In the genomic region with DNA sequence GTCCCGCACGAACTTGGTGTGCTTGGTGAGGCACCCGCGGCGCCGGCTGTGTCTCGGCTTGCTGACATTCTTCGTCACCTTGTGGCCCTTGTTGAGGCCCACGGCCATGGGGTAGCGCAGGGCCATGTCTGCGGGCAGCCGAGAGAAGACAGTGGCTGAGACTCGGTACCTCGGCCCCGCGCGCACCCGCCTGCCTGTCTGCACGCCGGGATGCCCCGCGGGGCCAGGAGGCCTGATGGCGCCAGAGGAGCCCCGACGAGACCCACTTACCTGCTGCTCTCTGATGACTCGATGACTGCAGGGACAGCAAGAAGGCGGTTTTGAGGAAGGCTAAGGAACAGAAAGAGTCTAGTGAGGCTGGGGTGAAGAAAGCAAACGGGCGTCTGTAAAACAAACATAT, we compare ENCODE assay signal across 8 mouse cellular contexts. TPM values are rescaled to one million over a fixed set of nuclear protein-coding genes. Genes with fewer than 3 reads are reported as not detected.
DNase-seq lines count a peak whose midpoint lies in the region; ATAC-seq and TF ChIP-seq lines count a peak whose summit lies in the region.
"Not testable (repeated sequence)": the region's sequence is repeated elsewhere in the genome, so short reads cannot be mapped to it uniquely, and the experiment has no call there.
"Had no signal": no experiment of that assay in that cellular context is flagged by ENCODE, and none has a peak within 500 bp of the region (broad histone marks: within the 10 kb centered on the region; RNA-seq: fewer than 3 reads in every experiment).

No protein-coding gene starts in this region.

- peak; percentile 63 for DNase-seq in ZHBTc4 (ENCODE audit: low read depth, low spot score)
- DNase-seq in forebrain, embryonic 10.5 days (ENCODE audit: extremely low spot score, low spot score); limb, embryonic 14.5 days (ENCODE audit: low spot score): not testable (repeated sequence)
- DNase-seq in midbrain, embryonic 11.5 days (ENCODE audit: low spot score, missing footprints), result peak; percentile 72

- 0 out of 2 replicates have a peak overlapping the region, but pooled peaks have one; percentile 18 for H3K4me3 ChIP-seq in forebrain, embryonic 10.5 days
- peak overlapping the region; percentile 24 to 31 for H3K4me3 ChIP-seq in heart, embryonic 14.5 days (ENCODE audit: control insufficient read depth in 1 of 2, insufficient read depth in 1 of 2, low read depth in 1 of 2, low read length in 2 of 2)
- not testable (repeated sequence) for H3K4me3 ChIP-seq in hindbrain, embryonic 13.5 days; kidney, embryonic 14.5 days (ENCODE audit: low read length); limb, embryonic 14.5 days (replicated peaks; ENCODE audit: low read length); midbrain, embryonic 11.5 days (ENCODE audit: low read depth, low read length)

- WGBS in forebrain, embryonic 10.5 days, result 33% methylated on average over 24 of the region's 29 CpGs
- WGBS in heart, embryonic 14.5 days, result 10% methylated on average over 20 of the region's 29 CpGs
- WGBS in hindbrain, embryonic 13.5 days, result 42% methylated on average over 27 of the region's 29 CpGs
- WGBS in kidney, embryonic 14.5 days, result 31% methylated on average over 20 of the region's 29 CpGs
- 22% methylated on average over 21 of the region's 29 CpGs for WGBS in limb, embryonic 14.5 days
- 36% methylated on average over 20 of the region's 29 CpGs for WGBS in midbrain, embryonic 11.5 days

- H3K9me3 ChIP-seq in forebrain, embryonic 10.5 days; heart, embryonic 14.5 days (ENCODE audit: control insufficient read depth, low read length); hindbrain, embryonic 13.5 days; kidney, embryonic 14.5 days (ENCODE audit: control insufficient read depth, low read length); limb, embryonic 14.5 days (ENCODE audit: control insufficient read depth, low read length); midbrain, embryonic 11.5 days (ENCODE audit: control insufficient read depth, low read length): not testable (repeated sequence)

- TF ChIP-seq POLR2A in limb, embryonic 14.5 days (IDR thresholded peaks at IDR 0.05; ENCODE audit: borderline replicate concordance, extremely low read depth, insufficient read depth, insufficient read length), result not testable (repeated sequence)

- ATAC-seq in heart, embryonic 14.5 days (ENCODE audit: insufficient number of reproducible peaks, insufficient read depth, low FRiP score, low read depth); hindbrain, embryonic 13.5 days (ENCODE audit: low FRiP score); kidney, embryonic 14.5 days (ENCODE audit: low FRiP score, low TSS enrichment); limb, embryonic 14.5 days (ENCODE audit: low FRiP score, low read depth); midbrain, embryonic 11.5 days (ENCODE audit: low FRiP score): not testable (repeated sequence)

- H3K4me1 ChIP-seq in forebrain, embryonic 10.5 days, result peaks cover 11% of the 10 kb centered on the region
- H3K4me1 ChIP-seq in heart, embryonic 14.5 days (ENCODE audit: control insufficient read depth in 2 of 2, insufficient read depth in 2 of 2, low read length in 2 of 2); hindbrain, embryonic 13.5 days (replicated peaks); kidney, embryonic 14.5 days (ENCODE audit: control insufficient read depth, insufficient read depth, low read length); limb, embryonic 14.5 days (ENCODE audit: control insufficient read depth, insufficient read depth, low read length); midbrain, embryonic 11.5 days (ENCODE audit: control insufficient read depth, insufficient read depth, low read length): not testable (repeated sequence)

- H3K27me3 ChIP-seq in forebrain, embryonic 10.5 days (ENCODE audit: poor library complexity, severe bottlenecking), result peaks cover 21% of the 10 kb centered on the region
- peaks cover 10% of the 10 kb centered on the region for H3K27me3 ChIP-seq in heart, embryonic 14.5 days (ENCODE audit: control insufficient read depth, insufficient read depth, low read length)
- not testable (repeated sequence) for H3K27me3 ChIP-seq in hindbrain, embryonic 13.5 days; kidney, embryonic 14.5 days (ENCODE audit: control insufficient read depth, insufficient read depth, low read length); limb, embryonic 14.5 days (ENCODE audit: control insufficient read depth, insufficient read depth, low read length); midbrain, embryonic 11.5 days (ENCODE audit: control insufficient read depth, insufficient read depth, low read length)

- not testable (repeated sequence) for H3K27ac ChIP-seq in forebrain, embryonic 10.5 days; heart, embryonic 14.5 days (replicated peaks in 1 of 2; ENCODE audit: control insufficient read depth in 1 of 2, insufficient read depth in 1 of 2, low read depth in 2 of 2, low read length in 2 of 2); hindbrain, embryonic 13.5 days; kidney, embryonic 14.5 days (ENCODE audit: low read depth, low read length); limb, embryonic 14.5 days (replicated peaks; ENCODE audit: low read depth, low read length); midbrain, embryonic 11.5 days (ENCODE audit: low read depth, low read length)

- H3K9ac ChIP-seq in heart, embryonic 14.5 days (ENCODE audit: low read length); hindbrain, embryonic 13.5 days; kidney, embryonic 14.5 days (ENCODE audit: low read depth, low read length); limb, embryonic 14.5 days (ENCODE audit: low read depth, low read length, severe bottlenecking); midbrain, embryonic 11.5 days (ENCODE audit: low read length): not testable (repeated sequence)

- H3K36me3 ChIP-seq in forebrain, embryonic 10.5 days (replicated peaks); heart, embryonic 14.5 days (ENCODE audit: control insufficient read depth, insufficient read depth, low read length); hindbrain, embryonic 13.5 days; kidney, embryonic 14.5 days (ENCODE audit: control insufficient read depth, insufficient read depth, low read length); limb, embryonic 14.5 days (ENCODE audit: control insufficient read depth, insufficient read depth, low read length); midbrain, embryonic 11.5 days (ENCODE audit: control insufficient read depth, insufficient read depth, low read length): not testable (repeated sequence)

- peak overlapping the region; percentile 53 for H3K4me2 ChIP-seq in heart, embryonic 14.5 days (ENCODE audit: low read length)
- H3K4me2 ChIP-seq in hindbrain, embryonic 13.5 days, result peak overlapping the region; percentile 34
- H3K4me2 ChIP-seq in kidney, embryonic 14.5 days (replicated peaks; ENCODE audit: low read depth, low read length), result peak overlapping the region; percentile 19; the same call in 1 of the 2 replicates
- 0 out of 2 replicates have a peak overlapping the region, but pooled peaks have one; percentile 23 for H3K4me2 ChIP-seq in limb, embryonic 14.5 days (replicated peaks; ENCODE audit: low read depth, low read length, severe bottlenecking)
- not testable (repeated sequence) for H3K4me2 ChIP-seq in midbrain, embryonic 11.5 days

RNA-seq across cellular contexts. Expression of a gene that starts 18.6 kb away (rescaled TPM):
- 1.5 and 2.2 TPM in 2 replicates for polyA plus RNA-seq in forebrain, embryonic 10.5 days (2016; fragmentation: Nextera tagmentation; extraction: Ambion mirVana)
- polyA plus RNA-seq in heart, embryonic 14.5 days (2014; fragmentation: Nextera tagmentation; extraction: Ambion mirVana), result 0.43 and 1.2 TPM in 2 replicates
- polyA plus RNA-seq in hindbrain, embryonic 13.5 days (2015; fragmentation: Nextera tagmentation; extraction: Ambion mirVana), result 0.88 and 1.2 TPM in 2 replicates
- polyA plus RNA-seq in kidney, embryonic 14.5 days (2014; fragmentation: Nextera tagmentation; extraction: Ambion mirVana), result 1.1 and 1.4 TPM in 2 replicates
- polyA plus RNA-seq in limb, embryonic 14.5 days (2012; rRNA removed), result 0.57 and 0.79 TPM in 2 replicates
- polyA plus RNA-seq in limb, embryonic 14.5 days (2014; fragmentation: Nextera tagmentation; extraction: Ambion mirVana), result 0.39 and 1.1 TPM in 2 replicates
- polyA plus RNA-seq in midbrain, embryonic 11.5 days (2014; fragmentation: Nextera tagmentation; extraction: Ambion mirVana), result 0.51 and 0.81 TPM in 2 replicates
- polyA plus RNA-seq: macrophage had no signal

RNA-seq across cellular contexts. Expression of a gene that starts 32.6 kb away (rescaled TPM):
- polyA plus RNA-seq in forebrain, embryonic 10.5 days (2016; fragmentation: Nextera tagmentation; extraction: Ambion mirVana), result 30.4 and 30.6 TPM in 2 replicates
- 4.6 and 8.3 TPM in 2 replicates for polyA plus RNA-seq in heart, embryonic 14.5 days (2014; fragmentation: Nextera tagmentation; extraction: Ambion mirVana)
- 8.9 and 9.0 TPM in 2 replicates for polyA plus RNA-seq in hindbrain, embryonic 13.5 days (2015; fragmentation: Nextera tagmentation; extraction: Ambion mirVana)
- polyA plus RNA-seq in kidney, embryonic 14.5 days (2014; fragmentation: Nextera tagmentation; extraction: Ambion mirVana), result 17.9 and 18.7 TPM in 2 replicates
- 26.8 and 28.2 TPM in 2 replicates for polyA plus RNA-seq in limb, embryonic 14.5 days (2012; rRNA removed)
- polyA plus RNA-seq in limb, embryonic 14.5 days (2014; fragmentation: Nextera tagmentation; extraction: Ambion mirVana), result 10.2 and 11.0 TPM in 2 replicates
- polyA plus RNA-seq in midbrain, embryonic 11.5 days (2014; fragmentation: Nextera tagmentation; extraction: Ambion mirVana), result 13.9 and 18.2 TPM in 2 replicates

RNA-seq across cellular contexts. Expression of a gene that starts 32.7 kb away (rescaled TPM):
- 41.3 and 44.1 TPM in 2 replicates for polyA plus RNA-seq in forebrain, embryonic 10.5 days (2016; fragmentation: Nextera tagmentation; extraction: Ambion mirVana)
- 18.3 and 18.7 TPM in 2 replicates for polyA plus RNA-seq in heart, embryonic 14.5 days (2014; fragmentation: Nextera tagmentation; extraction: Ambion mirVana)
- polyA plus RNA-seq in hindbrain, embryonic 13.5 days (2015; fragmentation: Nextera tagmentation; extraction: Ambion mirVana), result 29.2 and 29.9 TPM in 2 replicates
- 29.0 and 42.5 TPM in 2 replicates for polyA plus RNA-seq in kidney, embryonic 14.5 days (2014; fragmentation: Nextera tagmentation; extraction: Ambion mirVana)
- 44.1 and 44.6 TPM in 2 replicates for polyA plus RNA-seq in limb, embryonic 14.5 days (2012; rRNA removed)
- polyA plus RNA-seq in limb, embryonic 14.5 days (2014; fragmentation: Nextera tagmentation; extraction: Ambion mirVana), result 35.9 TPM in 2 replicates
- polyA plus RNA-seq in midbrain, embryonic 11.5 days (2014; fragmentation: Nextera tagmentation; extraction: Ambion mirVana), result 33.7 and 34.1 TPM in 2 replicates

RNA-seq across cellular contexts. Expression of a gene that starts 37.1 kb away (rescaled TPM):
- 5.5 and 5.7 TPM in 2 replicates for polyA plus RNA-seq in forebrain, embryonic 10.5 days (2016; fragmentation: Nextera tagmentation; extraction: Ambion mirVana)
- 0.80 and 0.89 TPM in 2 replicates for polyA plus RNA-seq in heart, embryonic 14.5 days (2014; fragmentation: Nextera tagmentation; extraction: Ambion mirVana)
- 8.5 and 8.9 TPM in 2 replicates for polyA plus RNA-seq in hindbrain, embryonic 13.5 days (2015; fragmentation: Nextera tagmentation; extraction: Ambion mirVana)
- 1.7 and 2.1 TPM in 2 replicates for polyA plus RNA-seq in kidney, embryonic 14.5 days (2014; fragmentation: Nextera tagmentation; extraction: Ambion mirVana)
- 1.0 and 1.2 TPM in 2 replicates for polyA plus RNA-seq in limb, embryonic 14.5 days (2012; rRNA removed)
- polyA plus RNA-seq in limb, embryonic 14.5 days (2014; fragmentation: Nextera tagmentation; extraction: Ambion mirVana), result 0.23 and 0.58 TPM in 2 replicates
- 8.7 and 10.1 TPM in 2 replicates for polyA plus RNA-seq in midbrain, embryonic 11.5 days (2014; fragmentation: Nextera tagmentation; extraction: Ambion mirVana)
